Mouse (Mus musculus): ENCODE measurements around the gene Elavl1.
"Not testable (repeated sequence)": the region's sequence is repeated elsewhere in the genome, so short reads cannot be mapped to it uniquely, and the experiment has no call there.

Elavl1 gene

GRCm38 (mm10) chr8:4258678-4259077 is 66.5 kb downstream of the Elavl1 start:
- DNase-seq (ENCODE audit: extremely low spot score, low spot score), result no peak

DNA sequence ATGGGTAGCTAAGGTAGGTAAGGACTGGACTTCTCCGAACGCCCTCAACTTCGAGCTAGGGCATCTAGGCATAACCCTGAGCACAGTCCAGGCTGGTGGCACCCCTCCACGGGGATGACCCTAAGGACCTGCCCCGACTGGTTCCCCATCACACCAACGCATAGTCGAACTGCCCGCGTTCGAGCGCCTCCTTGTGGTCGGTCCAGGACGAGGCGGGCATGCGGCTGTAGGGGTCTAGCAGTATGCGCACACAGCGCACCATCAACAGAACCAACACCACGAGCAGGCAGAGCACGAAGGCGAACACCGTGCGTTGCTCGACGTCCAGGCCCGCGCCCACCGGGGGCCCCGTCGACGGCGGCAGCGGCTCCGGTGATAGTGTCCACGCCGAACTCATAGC is 67.0 kb downstream of the Elavl1 start:
- DNase-seq (ENCODE audit: extremely low spot score, low spot score), result peak; percentile 92

GRCm38 (mm10) chr8:4257350-4257749 is 67.9 kb downstream of the Elavl1 start:
- no peak for DNase-seq (ENCODE audit: extremely low spot score, low spot score)

DNA sequence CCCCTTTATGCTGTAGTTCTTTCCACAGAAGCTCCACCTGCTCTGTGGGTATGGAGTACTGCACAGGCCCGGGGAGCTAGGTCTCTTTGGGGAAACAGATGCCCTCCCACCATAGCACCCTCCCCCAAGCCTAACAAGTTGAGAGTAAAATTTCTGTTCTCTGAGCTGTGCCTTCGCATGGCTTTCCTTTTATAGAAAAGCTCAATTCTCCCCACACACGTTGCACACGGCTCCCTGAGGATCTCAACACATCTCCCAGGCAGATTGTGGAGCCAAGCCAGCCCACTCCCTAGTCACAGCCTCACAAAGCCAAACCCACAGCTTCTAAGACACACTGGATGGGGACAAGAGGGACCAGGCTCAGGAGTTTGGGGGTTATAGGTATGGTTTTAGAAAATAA is 68.3 kb downstream of the Elavl1 start:
- DNase-seq (ENCODE audit: extremely low spot score, low spot score), result no peak

DNA sequence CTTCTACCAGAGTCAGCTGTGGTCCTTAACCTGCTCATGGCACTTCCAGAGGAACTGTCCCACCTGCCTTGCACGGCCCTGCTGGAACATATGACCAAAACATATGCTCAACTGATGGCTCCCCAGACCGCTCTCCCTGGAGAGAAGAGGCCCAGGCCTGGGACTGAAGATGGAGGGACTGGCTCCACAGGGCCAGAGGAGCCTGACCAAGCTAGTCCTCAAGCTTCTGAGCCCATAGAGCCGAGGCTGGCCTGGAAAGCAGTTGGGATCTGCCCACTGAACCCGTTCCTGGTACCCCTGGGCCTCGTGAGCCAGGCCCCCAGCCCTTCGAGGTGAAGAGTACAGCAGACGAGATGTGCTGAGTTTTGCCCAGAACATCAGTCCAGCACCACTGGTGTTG is 69.7 kb downstream of the Elavl1 start:
- DNase-seq (ENCODE audit: extremely low spot score, low spot score), result not testable (repeated sequence)

DNA sequence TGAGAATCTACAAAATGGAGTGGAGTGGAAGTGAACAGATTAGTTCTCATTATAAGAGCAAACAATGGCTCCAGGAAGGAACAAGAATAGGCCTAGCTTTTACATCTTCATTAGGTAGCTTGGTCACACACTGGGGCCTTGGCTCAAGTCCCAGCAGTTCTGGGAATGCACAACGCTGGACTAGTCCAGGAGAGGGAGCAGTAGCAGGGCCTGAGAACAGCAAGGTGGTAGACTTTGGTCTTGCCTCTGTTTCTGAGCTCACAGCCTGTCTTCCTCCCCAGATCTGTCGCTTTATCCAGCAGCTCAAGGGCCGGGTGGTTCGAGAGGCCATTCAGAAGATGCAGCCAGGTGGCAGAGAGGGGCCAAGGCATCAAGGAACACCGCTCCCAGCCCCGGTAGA is 71.2 kb downstream of the Elavl1 start:
- no peak for DNase-seq (ENCODE audit: extremely low spot score, low spot score)

GRCm38 (mm10) chr8:4252934-4253841 is 72.0 kb downstream of the Elavl1 start, which contains the start of gene Snapc2:
TSS of gene Snapc2 (plus strand) at chr8:4253080.
- DNase-seq (ENCODE audit: extremely low spot score, low spot score), result peak; percentile 96

DNA sequence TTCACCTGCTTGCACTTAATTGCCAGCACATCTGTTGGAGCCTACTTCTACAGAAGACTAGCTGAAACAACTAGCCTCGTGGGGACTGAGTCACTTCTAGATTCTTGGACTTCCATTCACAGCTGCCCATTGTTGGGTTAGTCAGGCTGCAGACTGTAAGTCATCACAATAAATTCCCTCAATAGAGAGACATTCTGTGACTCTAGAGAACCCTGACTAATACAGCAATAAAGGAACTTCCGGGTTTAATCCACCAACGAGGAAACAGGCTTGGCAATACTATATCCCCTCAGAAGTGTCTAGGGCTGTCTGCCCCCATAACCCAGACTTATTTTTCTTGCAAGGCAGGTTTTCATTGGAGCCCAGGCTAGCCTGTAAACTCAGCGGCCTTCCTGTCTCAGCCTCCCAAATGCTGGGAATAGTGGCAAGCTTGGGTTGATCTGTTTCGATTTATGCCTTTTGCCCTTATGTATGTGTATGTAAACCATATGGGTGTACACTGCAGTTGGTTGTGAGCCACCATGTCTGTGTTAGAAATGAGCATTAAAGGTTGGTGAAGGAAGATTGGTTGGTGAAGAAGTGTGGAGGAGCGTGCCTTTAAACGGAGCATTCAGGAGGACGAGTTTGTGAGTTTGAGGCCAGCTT is 73.0 kb downstream of the Elavl1 start:
- no peak for DNase-seq (ENCODE audit: extremely low spot score, low spot score)

GRCm38 (mm10) chr8:4250306-4250970 is 74.8 kb downstream of the Elavl1 start:
- peak; percentile 85 for DNase-seq (ENCODE audit: extremely low spot score, low spot score)

DNA sequence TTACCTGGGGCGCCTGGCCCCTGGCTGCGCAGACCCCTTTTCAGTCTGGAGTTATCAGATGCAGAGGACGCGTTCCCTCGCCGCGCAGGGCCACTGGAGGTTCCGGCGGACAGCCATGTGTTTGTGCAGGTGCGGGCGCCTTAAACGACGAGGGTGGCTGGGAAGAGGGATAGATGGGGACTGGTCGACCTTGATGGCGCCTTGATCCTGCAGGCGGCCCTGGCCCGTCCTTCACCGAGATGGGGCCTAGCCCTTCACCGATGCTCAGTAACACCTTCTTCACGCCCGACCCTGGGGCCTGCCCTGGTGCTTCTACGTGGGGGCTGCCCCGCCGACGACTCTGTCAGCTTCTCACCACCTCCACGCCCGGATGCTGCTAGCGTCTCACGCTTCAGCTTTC is 76.0 kb downstream of the Elavl1 start:
- peak; percentile 53 for DNase-seq (ENCODE audit: extremely low spot score, low spot score)

GRCm38 (mm10) chr8:4247951-4248540 is 77.2 kb downstream of the Elavl1 start, which contains the start of gene Tgfbr3l:
TSS of gene Tgfbr3l (plus strand) at chr8:4248214.
- DNase-seq (ENCODE audit: extremely low spot score, low spot score), result no peak

DNA sequence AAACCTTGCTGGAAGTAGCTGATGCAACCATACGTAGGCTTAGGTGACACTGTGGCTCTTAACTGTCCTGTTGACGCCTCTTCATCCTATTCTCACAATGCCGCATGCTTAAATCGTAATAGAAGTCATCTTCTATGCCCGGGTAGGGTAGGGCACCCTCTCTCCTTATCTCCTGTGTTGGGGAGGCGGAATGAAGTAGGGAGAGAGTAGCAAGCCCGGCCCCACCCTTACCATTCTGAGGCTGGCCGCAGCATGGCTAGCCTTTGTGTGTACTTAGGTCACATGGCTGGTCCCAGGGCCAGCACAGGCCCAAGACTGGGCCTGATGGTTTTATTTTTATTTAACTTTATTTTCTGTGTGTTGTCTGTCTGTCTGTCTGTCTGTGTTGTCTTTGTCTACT is 78.0 kb downstream of the Elavl1 start:
- DNase-seq (ENCODE audit: extremely low spot score, low spot score), result no peak

DNA sequence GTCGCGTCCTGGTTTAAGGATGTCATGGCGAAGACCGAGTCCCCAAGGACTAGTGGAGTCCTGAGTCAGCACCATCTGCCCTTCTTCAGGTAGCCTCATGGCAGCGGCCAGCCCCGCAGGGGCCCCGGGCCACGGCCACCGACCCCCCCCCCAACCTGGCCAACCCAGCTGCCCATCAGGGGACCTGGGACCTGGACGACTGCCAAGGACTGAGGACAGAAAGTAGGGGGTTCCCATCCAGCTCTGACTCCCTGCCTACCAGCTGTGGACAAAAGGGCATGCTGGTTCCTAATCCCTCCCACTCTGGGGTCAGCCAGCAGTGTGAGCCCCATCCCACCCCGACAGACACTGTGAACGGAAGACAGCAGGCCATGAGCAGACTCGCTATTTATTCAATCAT is 79.5 kb downstream of the Elavl1 start:
- no peak for DNase-seq (ENCODE audit: extremely low spot score, low spot score)

DNA sequence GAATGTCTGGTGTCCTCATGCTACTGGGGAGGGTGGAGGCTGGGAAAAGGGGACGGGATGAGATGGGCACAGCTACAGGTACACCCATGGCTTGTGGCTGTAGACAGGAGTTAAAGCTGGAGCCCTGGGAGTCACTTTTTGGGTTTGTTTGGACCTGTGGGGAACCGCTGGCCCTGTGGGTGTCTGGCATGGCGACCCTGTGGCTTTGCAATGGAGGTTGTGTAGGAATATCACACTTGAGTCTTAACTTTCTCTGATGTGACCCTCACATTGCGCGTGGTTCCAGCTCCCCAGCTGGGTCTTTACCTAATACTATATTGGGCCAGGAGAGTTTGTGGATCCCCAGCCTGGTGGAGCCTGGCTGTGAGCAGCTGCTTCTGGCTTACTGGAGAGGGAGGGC is 80.2 kb downstream of the Elavl1 start:
- no peak for DNase-seq (ENCODE audit: extremely low spot score, low spot score)

DNA sequence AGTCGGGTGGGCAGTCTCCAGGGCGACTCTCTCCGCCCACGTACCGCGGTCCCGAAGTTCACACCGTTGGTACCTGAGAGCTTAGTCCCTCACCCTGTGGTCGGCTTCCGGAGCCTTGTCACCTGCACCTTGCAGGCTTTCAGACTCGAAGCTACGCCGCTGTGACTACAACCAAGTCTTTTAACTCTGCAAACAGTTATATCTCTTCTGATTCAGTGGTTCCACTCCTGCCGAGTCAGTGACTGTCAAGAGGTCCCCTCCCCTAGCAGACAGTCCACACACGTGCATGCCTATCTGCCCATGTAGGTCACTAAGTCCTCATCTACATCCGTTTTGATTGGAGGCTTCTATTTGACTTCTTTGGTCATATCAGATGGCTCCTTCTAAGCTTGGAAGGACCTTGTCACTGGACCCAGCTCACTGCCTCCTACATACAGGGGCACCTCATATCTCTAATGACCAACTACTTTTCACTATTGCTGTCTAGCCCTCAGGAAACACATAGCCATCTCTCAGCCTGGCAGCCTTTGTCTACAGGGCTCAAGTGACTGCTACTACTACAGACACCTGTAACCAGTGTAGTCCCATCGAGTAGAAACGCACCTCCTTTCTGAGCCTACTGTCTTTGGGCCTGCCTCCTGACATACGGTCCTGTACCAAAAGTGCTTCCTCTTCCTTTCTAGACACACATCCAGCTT is 85.9 kb downstream of the Elavl1 start:
- no peak for DNase-seq (ENCODE audit: extremely low spot score, low spot score)

DNA sequence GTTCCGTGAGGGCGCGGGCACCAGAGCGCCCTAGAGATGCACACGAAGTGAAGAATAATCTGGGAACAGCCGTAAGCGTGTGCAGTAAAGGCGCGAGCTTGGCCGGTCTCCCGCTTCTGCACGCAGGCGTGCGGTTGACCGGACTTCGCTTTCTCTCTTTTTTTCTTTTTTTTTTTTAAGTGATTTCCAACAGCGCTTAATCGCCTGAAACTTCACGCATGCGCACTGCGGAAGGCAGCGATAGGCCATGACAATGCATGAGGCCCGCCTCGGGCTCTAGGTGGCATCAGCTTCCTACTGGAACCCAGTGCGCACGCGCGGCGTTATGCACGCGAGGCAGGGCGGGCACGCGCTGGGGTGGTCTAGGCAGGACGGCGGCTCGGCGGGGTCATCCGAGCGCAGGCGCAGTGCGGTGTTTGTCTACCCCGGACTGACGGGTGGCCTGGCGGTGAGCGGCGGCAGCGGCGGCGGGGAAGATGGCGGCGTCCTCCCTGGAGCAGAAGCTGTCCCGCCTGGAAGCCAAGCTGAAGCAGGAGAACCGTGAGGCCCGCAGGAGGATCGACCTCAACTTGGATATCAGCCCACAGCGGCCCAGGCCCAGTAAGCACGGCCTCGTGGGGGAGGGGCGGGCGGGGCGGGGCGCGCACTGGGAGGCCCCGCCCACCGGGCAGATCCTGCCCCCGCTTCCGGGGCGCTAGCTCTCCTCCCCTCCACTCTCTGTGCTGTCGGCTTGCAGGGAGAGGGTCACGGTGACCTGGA is 86.6 kb downstream of the Elavl1 start, which contains the start of the genes Map2k7 and Gm49320:
TSS of gene Map2k7 (plus strand) at position 307 of the 759 bp plus-strand sequence.
TSS of gene Gm49320 (plus strand) at position 432 of the 759 bp plus-strand sequence.
- DNase-seq (ENCODE audit: extremely low spot score, low spot score), result peak; percentile 100

DNA sequence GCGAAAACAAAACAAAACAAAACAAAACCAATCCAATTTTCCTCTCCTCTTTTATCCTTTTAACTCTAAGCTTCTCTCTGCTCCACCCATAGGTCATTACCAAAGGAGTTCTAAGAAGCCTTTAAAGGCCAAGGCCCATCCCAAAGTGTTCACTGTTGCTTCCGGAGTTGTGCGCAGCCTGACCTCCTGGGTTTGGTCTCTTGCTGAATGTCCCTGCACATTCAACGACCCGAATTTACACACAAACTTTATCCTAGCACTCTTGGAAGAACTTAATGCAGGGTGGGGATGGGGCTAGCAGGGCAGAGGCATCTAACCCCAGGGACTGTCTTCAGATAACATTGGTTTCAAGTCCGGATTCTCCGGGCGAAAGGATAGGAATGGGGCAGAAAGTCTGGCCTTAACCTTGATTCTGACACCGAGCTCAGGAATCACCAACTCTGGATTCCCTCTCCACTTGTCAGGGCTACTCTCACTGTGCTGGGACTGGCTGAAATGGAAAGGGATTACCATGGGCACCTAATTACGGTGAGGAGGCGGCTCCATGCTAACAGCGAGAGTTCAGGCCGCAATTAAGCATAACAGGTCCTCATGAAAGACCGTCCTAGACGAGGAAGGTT is 87.3 kb downstream of the Elavl1 start:
- no peak for DNase-seq (ENCODE audit: extremely low spot score, low spot score)
